22 mouse cellular contexts compared by ENCODE assay signal in genomic region chr3:42596686-42597085, GRCm38 (mm10).
DNase-seq lines count a peak whose midpoint lies in the region; ATAC-seq and TF ChIP-seq lines count a peak whose summit lies in the region.
"Had no signal": no experiment of that assay in that cellular context is flagged by ENCODE, and none has a peak within 500 bp of the region (broad histone marks: within the 10 kb centered on the region; RNA-seq: fewer than 3 reads in every experiment).

No protein-coding gene starts in this region.

- H3K9ac ChIP-seq in forebrain, embryonic 12.5 days: no peak overlapping the region
- no peak overlapping the region for H3K9ac ChIP-seq in forebrain, postnatal 0 days
- no peak overlapping the region for H3K9ac ChIP-seq in forebrain, embryonic 14.5 days (ENCODE audit: low read length)
- no peak overlapping the region for H3K9ac ChIP-seq in forebrain, embryonic 11.5 days (ENCODE audit: low read length)
- no peak overlapping the region for H3K9ac ChIP-seq in forebrain, embryonic 16.5 days (replicated peaks; ENCODE audit: low read depth, low read length)
- H3K9ac ChIP-seq in liver, postnatal 0 days (replicated peaks): no peak overlapping the region
- H3K9ac ChIP-seq: embryonic facial prominence, embryonic 12.5 days had no signal

- no peak for DNase-seq in forebrain, postnatal 0 days
- peak; percentile 69 for DNase-seq in forebrain, embryonic 14.5 days (ENCODE audit: low spot score)
- no peak for DNase-seq in forebrain, embryonic 11.5 days (ENCODE audit: low spot score)
- no peak for DNase-seq in liver, postnatal 0 days
- DNase-seq: adrenal gland, adult 8-10 months; adrenal gland, postnatal 14 days; adrenal gland, postnatal 36 days; B cell, adult 2 months; cerebellum, adult 11-12 months; cerebellum, adult 2 months; cerebellum, adult 9-10 months; cerebellum, postnatal 10 days; cerebellum, postnatal 25 days had no signal

- H3K9me3 ChIP-seq in forebrain, embryonic 12.5 days: no peaks in the 10 kb centered on the region
- no peaks in the 10 kb centered on the region for H3K9me3 ChIP-seq in forebrain, postnatal 0 days (ENCODE audit: low read length)
- no peaks in the 10 kb centered on the region for H3K9me3 ChIP-seq in forebrain, embryonic 14.5 days (replicated peaks; ENCODE audit: control insufficient read depth, low read length)
- no peaks in the 10 kb centered on the region for H3K9me3 ChIP-seq in forebrain, embryonic 11.5 days (ENCODE audit: control insufficient read depth, low read length)
- H3K9me3 ChIP-seq in forebrain, embryonic 16.5 days (ENCODE audit: control insufficient read depth, low read length): no peaks in the 10 kb centered on the region
- H3K9me3 ChIP-seq in liver, postnatal 0 days (ENCODE audit: low read length): no peaks in the 10 kb centered on the region
- H3K9me3 ChIP-seq: embryonic facial prominence, embryonic 10.5 days; embryonic facial prominence, embryonic 12.5 days; G1E had no signal

- H3K27ac ChIP-seq in forebrain, embryonic 12.5 days: no peak overlapping the region
- no peak overlapping the region for H3K27ac ChIP-seq in forebrain, postnatal 0 days (ENCODE audit: low read depth, low read length)
- no peak overlapping the region for H3K27ac ChIP-seq in forebrain, embryonic 14.5 days (ENCODE audit: low read depth, low read length)
- H3K27ac ChIP-seq in forebrain, embryonic 11.5 days (ENCODE audit: low read depth, low read length): no peak overlapping the region
- H3K27ac ChIP-seq in forebrain, embryonic 16.5 days (ENCODE audit: low read length): no peak overlapping the region
- no peak overlapping the region for H3K27ac ChIP-seq in liver, postnatal 0 days (ENCODE audit: low read depth)
- H3K27ac ChIP-seq: embryonic facial prominence, embryonic 10.5 days; embryonic facial prominence, embryonic 12.5 days had no signal

- H3K4me1 ChIP-seq in forebrain, embryonic 12.5 days: no peaks in the 10 kb centered on the region
- H3K4me1 ChIP-seq in forebrain, postnatal 0 days (ENCODE audit: insufficient read depth): no peaks in the 10 kb centered on the region
- H3K4me1 ChIP-seq in forebrain, embryonic 14.5 days (ENCODE audit: control insufficient read depth, insufficient read depth, low read length): no peaks in the 10 kb centered on the region
- no peaks in the 10 kb centered on the region for H3K4me1 ChIP-seq in forebrain, embryonic 11.5 days (replicated peaks; ENCODE audit: control insufficient read depth, insufficient read depth, low read length)
- H3K4me1 ChIP-seq in forebrain, embryonic 16.5 days (replicated peaks; ENCODE audit: control insufficient read depth, insufficient read depth, low read length): no peaks in the 10 kb centered on the region
- H3K4me1 ChIP-seq in liver, postnatal 0 days (ENCODE audit: insufficient read depth): no peaks in the 10 kb centered on the region
- H3K4me1 ChIP-seq: embryonic facial prominence, embryonic 10.5 days; embryonic facial prominence, embryonic 12.5 days had no signal

- no peak for TF ChIP-seq CTCF in forebrain, postnatal 0 days (IDR thresholded peaks at IDR 0.05; ENCODE audit: low read depth)
- TF ChIP-seq CTCF in liver, postnatal 0 days (IDR thresholded peaks at IDR 0.05; ENCODE audit: low read depth): no peak

- ATAC-seq in forebrain, embryonic 12.5 days (ENCODE audit: low FRiP score): 0 out of 2 replicates have a peak, but pooled peaks have one; percentile 46
- no peak for ATAC-seq in forebrain, postnatal 0 days
- ATAC-seq in forebrain, embryonic 14.5 days: peak; percentile 63
- ATAC-seq in forebrain, embryonic 11.5 days (replicated peaks; ENCODE audit: low FRiP score): no peak
- peak; percentile 69 for ATAC-seq in forebrain, embryonic 16.5 days
- ATAC-seq in liver, postnatal 0 days: no peak
- ATAC-seq: activated CD4-positive, CD25-positive, alpha-beta regulatory T cell, adult 4 months; CD4-positive, CD25-positive, alpha-beta regulatory T cell, adult 4 months; Patski had no signal

- H3K4me3 ChIP-seq in forebrain, embryonic 12.5 days (replicated peaks): no peak overlapping the region
- no peak overlapping the region for H3K4me3 ChIP-seq in forebrain, postnatal 0 days (ENCODE audit: low read depth, low read length)
- no peak overlapping the region for H3K4me3 ChIP-seq in forebrain, embryonic 14.5 days (ENCODE audit: low read depth, low read length)
- no peak overlapping the region for H3K4me3 ChIP-seq in forebrain, embryonic 11.5 days (ENCODE audit: low read depth, low read length)
- no peak overlapping the region for H3K4me3 ChIP-seq in forebrain, embryonic 16.5 days (replicated peaks; ENCODE audit: low read length)
- no peak overlapping the region for H3K4me3 ChIP-seq in liver, postnatal 0 days (ENCODE audit: low read depth, low read length)
- H3K4me3 ChIP-seq: embryonic facial prominence, embryonic 10.5 days; embryonic facial prominence, embryonic 12.5 days had no signal

- no peaks in the 10 kb centered on the region for H3K27me3 ChIP-seq in forebrain, embryonic 12.5 days
- no peaks in the 10 kb centered on the region for H3K27me3 ChIP-seq in forebrain, postnatal 0 days (ENCODE audit: insufficient read depth, low read length)
- no peaks in the 10 kb centered on the region for H3K27me3 ChIP-seq in forebrain, embryonic 14.5 days (replicated peaks; ENCODE audit: control insufficient read depth, insufficient read depth, low read length)
- no peaks in the 10 kb centered on the region for H3K27me3 ChIP-seq in forebrain, embryonic 11.5 days (ENCODE audit: control insufficient read depth, insufficient read depth, low read length)
- no peaks in the 10 kb centered on the region for H3K27me3 ChIP-seq in forebrain, embryonic 16.5 days (replicated peaks; ENCODE audit: control insufficient read depth, insufficient read depth, low read length)
- no peaks in the 10 kb centered on the region for H3K27me3 ChIP-seq in liver, postnatal 0 days (ENCODE audit: insufficient read depth, low read length)
- H3K27me3 ChIP-seq: CH12.LX; embryonic facial prominence, embryonic 12.5 days; Patski had no signal

- no peaks in the 10 kb centered on the region for H3K36me3 ChIP-seq in forebrain, embryonic 12.5 days (replicated peaks)
- no peaks in the 10 kb centered on the region for H3K36me3 ChIP-seq in forebrain, postnatal 0 days (ENCODE audit: insufficient read depth)
- H3K36me3 ChIP-seq in forebrain, embryonic 14.5 days (ENCODE audit: control insufficient read depth, insufficient read depth, low read length): no peaks in the 10 kb centered on the region
- H3K36me3 ChIP-seq in forebrain, embryonic 11.5 days (ENCODE audit: control insufficient read depth, insufficient read depth, low read length): no peaks in the 10 kb centered on the region
- no peaks in the 10 kb centered on the region for H3K36me3 ChIP-seq in forebrain, embryonic 16.5 days (ENCODE audit: control insufficient read depth, insufficient read depth)
- H3K36me3 ChIP-seq in liver, postnatal 0 days (replicated peaks; ENCODE audit: insufficient read depth, low read length): no peaks in the 10 kb centered on the region
- H3K36me3 ChIP-seq: embryonic facial prominence, embryonic 10.5 days; embryonic facial prominence, embryonic 12.5 days; G1E had no signal

- H3K4me2 ChIP-seq in forebrain, embryonic 12.5 days: no peak overlapping the region
- H3K4me2 ChIP-seq in forebrain, postnatal 0 days (ENCODE audit: low read depth): no peak overlapping the region
- H3K4me2 ChIP-seq in forebrain, embryonic 14.5 days (ENCODE audit: low read length): no peak overlapping the region
- no peak overlapping the region for H3K4me2 ChIP-seq in forebrain, embryonic 11.5 days (ENCODE audit: low read depth, low read length, severe bottlenecking)
- no peak overlapping the region for H3K4me2 ChIP-seq in forebrain, embryonic 16.5 days (ENCODE audit: low read length)
- H3K4me2 ChIP-seq in liver, postnatal 0 days (ENCODE audit: low read depth, low read length): no peak overlapping the region
- H3K4me2 ChIP-seq: embryonic facial prominence, embryonic 12.5 days had no signal

- TF ChIP-seq EP300 in liver, postnatal 0 days (IDR thresholded peaks at IDR 0.05; ENCODE audit: low read depth): no peak

- 74% methylated on average over 1 of the region's 1 CpGs for WGBS in forebrain, embryonic 12.5 days
- WGBS in forebrain, postnatal 0 days: 63% methylated on average over 1 of the region's 1 CpGs
- WGBS in forebrain, embryonic 14.5 days: 67% methylated on average over 1 of the region's 1 CpGs
- WGBS in forebrain, embryonic 11.5 days: 80% methylated on average over 1 of the region's 1 CpGs
- WGBS in forebrain, embryonic 16.5 days: 48% methylated on average over 1 of the region's 1 CpGs
- 67% methylated on average over 1 of the region's 1 CpGs for WGBS in liver, postnatal 0 days (ENCODE audit: insufficient replicate concordance)

Comparison
In these comparisons a context has a peak if more than half of its experiments do, and no peak if none do; other contexts are left out.
1. ATAC-seq: peak in forebrain, embryonic 12.5 days (single experiment), forebrain, embryonic 14.5 days (single experiment) and forebrain, embryonic 16.5 days (single experiment); none in forebrain, postnatal 0 days (single experiment), forebrain, embryonic 11.5 days (single experiment) and liver, postnatal 0 days (single experiment).